Mouse (Mus musculus): Measurements from ENCODE around the gene Aurkb.

Aurkb gene

DNA sequence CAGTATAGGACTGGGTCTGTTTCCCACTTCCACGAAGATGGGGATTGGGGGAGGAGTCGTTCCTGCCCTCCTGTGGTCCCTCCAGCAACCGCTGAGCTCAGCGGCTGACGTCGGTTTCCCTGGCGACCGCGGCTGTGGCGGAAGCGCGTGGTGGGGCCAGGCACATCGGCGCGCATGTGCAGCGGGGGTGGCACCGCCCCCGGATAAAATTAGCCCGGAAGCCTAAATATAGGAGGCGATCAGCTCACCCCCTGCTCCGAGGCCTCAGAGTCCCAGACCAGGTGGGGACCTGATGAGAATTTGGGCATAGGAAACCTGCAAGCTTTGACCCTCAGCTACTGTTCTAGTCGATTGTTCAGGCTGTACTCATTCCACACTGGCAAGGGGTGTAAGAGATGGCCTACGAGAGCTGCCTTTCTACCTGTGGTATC is 54.5 kb downstream of the Aurkb start:
- DNase-seq, result peak; percentile 90

DNA sequence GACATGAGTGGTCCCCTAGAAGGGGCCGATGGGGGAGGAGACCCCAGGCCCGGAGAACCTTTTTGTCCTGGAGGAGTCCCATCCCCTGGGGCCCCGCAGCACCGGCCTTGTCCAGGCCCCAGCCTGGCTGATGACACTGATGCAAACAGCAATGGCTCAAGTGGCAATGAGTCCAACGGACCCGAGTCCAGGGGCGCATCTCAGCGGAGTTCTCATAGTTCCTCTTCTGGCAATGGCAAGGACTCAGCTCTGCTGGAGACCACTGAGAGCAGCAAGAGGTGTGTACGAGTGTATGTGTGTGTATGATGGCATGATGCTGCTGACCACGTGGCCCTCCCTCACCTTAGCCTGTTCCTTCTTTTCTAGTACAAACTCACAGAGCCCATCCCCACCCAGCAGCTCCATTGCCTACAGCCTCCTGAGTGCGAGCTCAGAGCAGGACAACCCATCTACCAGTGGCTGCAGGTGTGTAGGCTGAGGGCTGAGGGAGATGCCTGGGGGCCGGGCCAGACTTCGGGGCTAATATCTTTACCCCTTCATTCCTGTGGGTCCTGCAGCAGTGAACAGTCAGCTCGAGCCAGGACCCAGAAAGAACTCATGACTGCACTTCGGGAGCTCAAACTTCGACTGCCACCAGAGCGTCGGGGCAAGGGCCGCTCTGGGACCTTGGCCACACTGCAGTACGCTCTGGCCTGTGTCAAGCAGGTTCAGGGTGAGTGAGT is 55.4 kb downstream of the Aurkb start:
- DNase-seq, result no peak
